Mouse (Mus musculus) hindbrain, embryonic 14.5 days (tissue): Measurements from ENCODE around the gene Cldn11. TPM values are rescaled to one million over a fixed set of nuclear protein-coding genes. Genes with fewer than 3 reads are reported as not detected.

ENCODE experiments used
- ATAC-seq: fragments of 200-750 bp; cut with Nextera tagmentation; 2 replicates; pipeline ENCODE4 v1.8.0; 2017; ENCODE audit warnings: moderate number of reproducible peaks, mild to moderate bottlenecking, moderate TSS enrichment, moderate library complexity; ENCODE audit not compliant: low FRiP score
- DNase-seq: peaks from one replicate; pipeline ENCODE4 v3.0.0-alpha.2; 2015; ENCODE audit warnings: low spot score
- H3K27ac ChIP-seq: fragments of 300-500 bp; sonication (generic); 2 replicates; pipeline ENCODE4 v1.5.1; 2014; ENCODE audit warnings: mild to moderate bottlenecking, moderate library complexity
- H3K27me3 ChIP-seq: fragments of 300-500 bp; sonication (generic); 2 replicates; pipeline ENCODE4 v1.6.1; 2014; ENCODE audit warnings: mild to moderate bottlenecking, low read length, mixed read lengths; ENCODE audit not compliant: control insufficient read depth, insufficient read depth
- H3K36me3 ChIP-seq: fragments of 300-500 bp; sonication (generic); replicated peaks from 2 replicates; pipeline ENCODE4 v1.6.1; 2014; ENCODE audit not compliant: control insufficient read depth, insufficient read depth
- H3K4me1 ChIP-seq: fragments of 300-500 bp; sonication (generic); replicated peaks from 2 replicates; pipeline ENCODE4 v1.6.1; 2014; ENCODE audit warnings: antibody characterized with exemption, low read length, mixed read lengths; ENCODE audit not compliant: control insufficient read depth, insufficient read depth
- H3K4me2 ChIP-seq: fragments of 300-500 bp; sonication (generic); replicated peaks from 2 replicates; pipeline ENCODE4 v1.6.1; 2014; ENCODE audit warnings: mild to moderate bottlenecking, moderate library complexity
- H3K4me3 ChIP-seq: fragments of 300-500 bp; sonication (generic); replicated peaks from 2 replicates; pipeline ENCODE4 v1.5.1; 2014; ENCODE audit warnings: mild to moderate bottlenecking, low read length
- H3K9ac ChIP-seq: fragments of 300-500 bp; sonication (generic); 2 replicates; pipeline ENCODE4 v1.6.1; 2014
- H3K9me3 ChIP-seq: fragments of 300-500 bp; sonication (generic); 2 replicates; pipeline ENCODE4 v1.6.1; 2016; ENCODE audit warnings: low read length; ENCODE audit not compliant: control insufficient read depth
- WGBS: fragments of 180-500 bp; shearing (Covaris S2); extraction: QIAGEN DNeasy Blood & Tissue Kit; methylation state at CpG from one replicate; pipeline ENCODE4 v1.1.7; 2014; 5-methylcytosine and 5-hydroxymethylcytosine counted together
- polyA plus RNA-seq: library from polyadenylated mRNA; unstranded; fragments of >200 nt; fragmentation: Nextera tagmentation; extraction: Ambion mirVana; gene quantifications from 2 replicates; pipeline ENCODE4 v1.2.1, GENCODE M21; 2014

The Cldn11 gene
- polyA plus RNA-seq: 40.3 and 44.9 TPM in 2 replicates

- Histone ChIP-seq H3K27me3 (peaks cover 20% of the 10 kb centered on the region; the same call in 1 of the 2 replicates), H3K9ac (peak within 1 kb of the TSS; percentile 53), H3K4me1 (peaks cover 5% of the 10 kb centered on the region; the same call in 1 of the 2 replicates), H3K9me3 (no peaks in the 10 kb centered on the region), H3K27ac (no peak within 1 kb of the TSS), H3K36me3 (no peaks in the 10 kb centered on the region), H3K4me2 (peak within 1 kb of the TSS; percentile 98), H3K4me3 (peak within 1 kb of the TSS; percentile 39)
- DNase-seq (peak; percentile 62), ATAC-seq (peak; percentile 85)
- WGBS: under 1% methylated on average over 31 of the region's 33 CpGs
Measured at GRCm38 (mm10) chr3:31149706-31150105, at the start of gene Cldn11. Gene Cldn11 (plus strand): TSS chr3:31149920.

- no peak overlapping the region for H3K27ac ChIP-seq
- no peaks in the 10 kb centered on the region for H3K9me3 ChIP-seq
- no peak overlapping the region for H3K9ac ChIP-seq
- 85% methylated on average over 5 of the region's 5 CpGs for WGBS
- DNase-seq (no peak), ATAC-seq (no peak)
- H3K27me3 ChIP-seq: no peaks in the 10 kb centered on the region
- H3K4me2 ChIP-seq: peak overlapping the region; percentile 42
- H3K4me1 ChIP-seq: peaks cover 50% of the 10 kb centered on the region
- H3K36me3 ChIP-seq: peaks cover 4% of the 10 kb centered on the region; the same call in 1 of the 2 replicates
- no peak overlapping the region for H3K4me3 ChIP-seq
Measured at GRCm38 (mm10) chr3:31100026-31100425, 49.7 kb upstream of the Cldn11 start.

- DNase-seq: no peak
- H3K27ac ChIP-seq: no peak overlapping the region
- peaks cover 4% of the 10 kb centered on the region; the same call in 1 of the 2 replicates for H3K36me3 ChIP-seq
- whole genome bisulfite sequencing: 93% methylated on average over 3 of the region's 3 CpGs
- no peak overlapping the region for H3K9ac ChIP-seq
- H3K27me3 ChIP-seq: no peaks in the 10 kb centered on the region
- H3K4me1 ChIP-seq: peaks cover 50% of the 10 kb centered on the region
- ATAC-seq: no peak
- no peaks in the 10 kb centered on the region for H3K9me3 ChIP-seq
- H3K4me2 ChIP-seq: no peak overlapping the region
- H3K4me3 ChIP-seq: no peak overlapping the region
Measured at GRCm38 (mm10) chr3:31100802-31101201, 48.9 kb upstream of the Cldn11 start.

DNA sequence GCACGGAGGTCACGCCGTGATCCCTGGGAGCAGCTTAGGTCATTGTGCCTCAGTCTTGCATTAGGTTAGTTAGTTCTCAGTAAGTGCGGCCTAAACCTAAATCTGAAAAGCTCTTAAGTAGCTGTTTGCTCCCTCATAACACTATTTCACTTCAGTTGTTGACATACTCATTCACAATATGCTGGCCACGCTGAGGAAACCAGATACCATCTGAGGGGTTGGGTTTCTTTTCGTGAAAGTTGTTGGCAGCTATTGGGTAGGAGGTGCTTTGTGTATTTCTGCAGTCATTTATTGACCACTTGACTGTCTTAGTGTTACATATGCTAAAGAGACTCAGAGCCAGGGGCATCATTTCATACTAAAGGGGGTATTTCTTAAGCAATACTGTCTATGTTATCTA, 44.8 kb upstream of the Cldn11 start:
- WGBS: 87% methylated on average over 6 of the region's 6 CpGs
- Histone ChIP-seq H3K36me3 (no peaks in the 10 kb centered on the region), H3K9ac (no peak overlapping the region), H3K27me3 (no peaks in the 10 kb centered on the region), H3K4me1 (peaks cover 34% of the 10 kb centered on the region), H3K9me3 (no peaks in the 10 kb centered on the region), H3K4me2 (no peak overlapping the region), H3K4me3 (no peak overlapping the region), H3K27ac (no peak overlapping the region)
- no peak for ATAC-seq
- no peak for DNase-seq

GRCm38 (mm10) chr3:31106597-31106996, 43.1 kb upstream of the Cldn11 start:
- Histone ChIP-seq H3K36me3 (no peaks in the 10 kb centered on the region), H3K9ac (no peak overlapping the region), H3K27me3 (no peaks in the 10 kb centered on the region), H3K4me1 (peaks cover 22% of the 10 kb centered on the region), H3K4me3 (no peak overlapping the region), H3K9me3 (no peaks in the 10 kb centered on the region), H3K27ac (no peak overlapping the region), H3K4me2 (no peak overlapping the region)
- no peak for DNase-seq
- WGBS: 89% methylated on average over 6 of the region's 6 CpGs
- ATAC-seq: no peak

- Histone ChIP-seq H3K9ac (no peak overlapping the region), H3K4me2 (no peak overlapping the region), H3K9me3 (no peaks in the 10 kb centered on the region), H3K4me1 (peaks cover 18% of the 10 kb centered on the region), H3K36me3 (peaks cover 1% of the 10 kb centered on the region; the same call in 1 of the 2 replicates), H3K27ac (no peak overlapping the region), H3K27me3 (no peaks in the 10 kb centered on the region), H3K4me3 (no peak overlapping the region)
- 78% methylated on average over 4 of the region's 4 CpGs for WGBS
- no peak for DNase-seq
- ATAC-seq: peak; percentile 8; the same call in 1 of the 2 replicates
Measured at GRCm38 (mm10) chr3:31107674-31108073, 42.0 kb upstream of the Cldn11 start.

GRCm38 (mm10) chr3:31109108-31109507, 40.6 kb upstream of the Cldn11 start:
- 81% methylated on average over 3 of the region's 3 CpGs for WGBS
- ATAC-seq (peak; percentile 53; the same call in 1 of the 2 replicates), DNase-seq (no peak)
- no peak overlapping the region for H3K27ac ChIP-seq
- H3K9ac ChIP-seq: no peak overlapping the region
- peaks cover 14% of the 10 kb centered on the region for H3K4me1 ChIP-seq
- H3K36me3 ChIP-seq: peaks cover 15% of the 10 kb centered on the region
- H3K27me3 ChIP-seq: no peaks in the 10 kb centered on the region
- H3K9me3 ChIP-seq: no peaks in the 10 kb centered on the region
- no peak overlapping the region for H3K4me2 ChIP-seq
- H3K4me3 ChIP-seq: no peak overlapping the region

- Histone ChIP-seq H3K4me3 (no peak overlapping the region), H3K4me1 (no peaks in the 10 kb centered on the region), H3K4me2 (no peak overlapping the region), H3K9ac (no peak overlapping the region), H3K9me3 (no peaks in the 10 kb centered on the region), H3K36me3 (peaks cover 47% of the 10 kb centered on the region), H3K27ac (no peak overlapping the region), H3K27me3 (no peaks in the 10 kb centered on the region)
- DNase-seq (no peak), ATAC-seq (no peak)
- WGBS: 93% methylated on average over 4 of the region's 4 CpGs
Measured at GRCm38 (mm10) chr3:31123098-31123497, 26.6 kb upstream of the Cldn11 start.

DNA sequence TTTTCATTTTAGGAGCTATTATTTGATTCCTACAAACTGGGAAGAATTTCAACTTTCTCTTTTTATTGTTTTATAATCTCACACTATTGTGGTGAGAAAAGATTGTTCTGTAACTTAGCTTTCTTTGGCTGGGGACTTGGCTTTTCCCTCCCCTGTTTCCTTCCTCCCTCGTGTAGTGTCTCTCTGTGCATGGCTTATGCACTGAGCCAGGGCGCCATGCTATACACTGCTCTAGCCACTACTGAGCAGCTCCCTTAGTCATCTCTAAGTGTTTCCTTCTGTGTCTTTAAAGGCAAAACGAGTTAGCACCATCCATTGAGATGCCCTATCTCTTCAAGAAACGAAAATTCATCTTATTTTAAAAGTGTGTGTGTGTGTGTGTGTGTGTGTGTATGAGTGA, 23.4 kb upstream of the Cldn11 start:
- Histone ChIP-seq H3K27ac (no peak overlapping the region), H3K4me1 (no peaks in the 10 kb centered on the region), H3K9me3 (no peaks in the 10 kb centered on the region), H3K4me2 (no peak overlapping the region), H3K4me3 (no peak overlapping the region), H3K36me3 (peaks cover 18% of the 10 kb centered on the region; the same call in 1 of the 2 replicates), H3K27me3 (no peaks in the 10 kb centered on the region), H3K9ac (no peak overlapping the region)
- 78% methylated on average over 4 of the region's 4 CpGs for WGBS
- DNase-seq: no peak
- ATAC-seq: no peak

- Histone ChIP-seq H3K4me3 (no peak overlapping the region), H3K27me3 (no peaks in the 10 kb centered on the region), H3K4me2 (no peak overlapping the region), H3K9me3 (no peaks in the 10 kb centered on the region), H3K36me3 (peaks cover 17% of the 10 kb centered on the region; the same call in 1 of the 2 replicates), H3K27ac (no peak overlapping the region), H3K4me1 (no peaks in the 10 kb centered on the region), H3K9ac (no peak overlapping the region)
- DNase-seq (no peak), ATAC-seq (no peak)
- WGBS: 90% methylated on average over 3 of the region's 3 CpGs
Measured at GRCm38 (mm10) chr3:31126848-31127247, 22.9 kb upstream of the Cldn11 start.
